Mouse (Mus musculus) cerebellum, adult 11-12 months (tissue): ENCODE measurements around the gene Trim58.
A peak's percentile ranks its signal among the peaks of the same experiment; 100 is the strongest.

Experiments used
- DNase-seq: peaks from one replicate; pipeline ENCODE4 v3.0.0; 2022

Trim58 gene

GRCm38 (mm10) chr11:58640272-58640867 lies at the start of gene Trim58:
Trim58 (plus strand) TSS chr11:58640465.
- no peak for DNase-seq

GRCm38 (mm10) chr11:58594814-58595213 lies 45.5 kb upstream of the Trim58 start, which contains the start of gene Olfr324:
Olfr324 (plus strand) TSS chr11:58595114.
- no peak for DNase-seq

- DNase-seq, result no peak
Observed at GRCm38 (mm10) chr11:58597837-58598236, 42.4 kb upstream of the Trim58 start.

DNA sequence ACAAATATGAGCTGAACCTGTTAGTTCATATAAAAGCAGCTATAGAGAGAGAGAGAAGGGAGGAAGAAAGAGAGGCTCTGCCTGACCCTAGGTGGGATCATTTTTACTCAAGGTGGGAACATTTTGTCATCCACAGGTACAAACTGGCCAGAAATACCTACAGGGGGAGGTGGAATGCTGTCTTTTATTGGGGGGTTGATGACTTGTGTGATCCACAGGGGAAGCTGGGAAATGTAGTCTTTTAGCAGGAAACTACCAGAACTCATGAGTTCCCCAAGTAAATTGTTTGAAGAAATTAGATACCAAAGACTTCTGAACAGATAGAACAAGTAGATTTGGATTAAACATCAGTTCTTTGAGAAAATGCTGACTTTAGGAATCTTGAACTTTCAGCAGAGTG lies 38.2 kb upstream of the Trim58 start:
- no peak for DNase-seq

GRCm38 (mm10) chr11:58602800-58603560 lies 37.3 kb upstream of the Trim58 start:
- no peak for DNase-seq

- no peak for DNase-seq
Observed at GRCm38 (mm10) chr11:58604688-58605087, 35.6 kb upstream of the Trim58 start.

GRCm38 (mm10) chr11:58605228-58605627 lies 35.0 kb upstream of the Trim58 start:
- no peak for DNase-seq

- no peak for DNase-seq
Observed at GRCm38 (mm10) chr11:58606177-58606919, 33.9 kb upstream of the Trim58 start.

- no peak for DNase-seq
Observed at GRCm38 (mm10) chr11:58607030-58607429, 33.2 kb upstream of the Trim58 start.

GRCm38 (mm10) chr11:58613359-58613758 lies 26.9 kb upstream of the Trim58 start:
- no peak for DNase-seq

- DNase-seq, result peak; percentile 2
Observed at GRCm38 (mm10) chr11:58614526-58614925, 25.7 kb upstream of the Trim58 start.

- no peak for DNase-seq
Observed at GRCm38 (mm10) chr11:58615975-58616374, 24.3 kb upstream of the Trim58 start, which contains the start of gene 2210407C18Rik. 2210407C18Rik (minus strand) TSS chr11:58616075.

DNA sequence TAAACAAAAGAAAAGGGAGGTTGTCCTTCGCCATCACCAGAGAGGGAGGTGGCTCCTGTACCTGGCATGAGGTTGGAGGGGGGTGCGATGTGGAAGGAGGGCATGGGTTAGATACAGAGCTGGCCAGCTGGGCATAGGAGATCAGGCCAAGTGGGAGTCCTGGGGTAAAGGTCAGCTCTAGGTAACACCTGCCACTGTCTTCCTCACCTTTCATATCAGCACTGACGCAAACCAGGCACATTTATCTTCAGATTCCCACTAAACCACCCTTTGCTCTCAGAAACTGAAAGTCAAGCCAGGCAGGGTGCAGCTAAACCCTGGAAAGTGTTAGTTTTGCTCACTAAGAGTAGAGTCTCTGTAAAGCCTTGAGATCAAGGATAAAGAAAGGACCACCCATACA lies 21.9 kb upstream of the Trim58 start:
- no peak for DNase-seq

- DNase-seq, result no peak
Observed at GRCm38 (mm10) chr11:58618793-58619192, 21.5 kb upstream of the Trim58 start.

DNA sequence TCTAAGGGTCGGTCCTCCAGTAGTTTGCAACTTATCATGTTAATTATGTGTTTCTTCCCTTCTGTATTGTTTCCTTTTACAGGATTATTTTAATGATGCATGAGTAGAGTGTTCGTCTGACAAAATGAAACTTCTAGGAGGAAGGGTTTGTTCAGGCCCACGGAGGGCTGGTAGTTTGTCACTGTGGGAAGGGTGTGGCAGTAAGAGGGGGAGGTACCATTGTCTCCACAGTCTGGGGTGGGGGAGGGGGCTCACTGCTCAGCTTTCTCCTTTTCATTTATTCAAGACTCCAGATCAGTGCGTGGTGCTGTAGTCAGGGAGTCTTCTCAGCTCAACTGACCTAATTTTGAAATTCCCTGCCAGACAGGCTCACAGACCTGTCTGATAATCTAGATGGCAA lies 14.1 kb upstream of the Trim58 start:
- no peak for DNase-seq

GRCm38 (mm10) chr11:58630401-58630800 lies 9.9 kb upstream of the Trim58 start, which contains the start of gene Olfr323:
Olfr323 (minus strand) TSS chr11:58630501.
- no peak for DNase-seq

DNA sequence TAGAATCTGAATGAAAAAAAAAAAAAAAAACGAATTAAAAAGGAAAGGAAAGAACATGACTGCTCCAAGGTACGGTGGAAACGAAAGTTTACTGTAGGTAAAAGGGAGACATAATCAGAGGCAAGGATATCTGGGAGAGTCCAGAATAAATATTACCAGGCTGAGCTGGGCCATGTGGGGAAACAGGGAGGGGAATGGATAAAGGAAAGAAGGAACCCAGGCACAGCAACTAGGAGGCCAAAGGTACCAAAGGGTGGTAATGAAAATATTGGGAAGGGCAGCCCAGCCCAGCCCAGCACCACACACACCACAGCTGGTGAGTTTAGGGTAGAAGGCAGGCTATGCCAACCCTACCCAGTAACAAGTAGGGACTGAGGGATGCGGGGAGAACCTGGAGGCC lies 5.4 kb upstream of the Trim58 start:
- no peak for DNase-seq

GRCm38 (mm10) chr11:58636376-58636977 lies 3.8 kb upstream of the Trim58 start:
- DNase-seq, result no peak

DNA sequence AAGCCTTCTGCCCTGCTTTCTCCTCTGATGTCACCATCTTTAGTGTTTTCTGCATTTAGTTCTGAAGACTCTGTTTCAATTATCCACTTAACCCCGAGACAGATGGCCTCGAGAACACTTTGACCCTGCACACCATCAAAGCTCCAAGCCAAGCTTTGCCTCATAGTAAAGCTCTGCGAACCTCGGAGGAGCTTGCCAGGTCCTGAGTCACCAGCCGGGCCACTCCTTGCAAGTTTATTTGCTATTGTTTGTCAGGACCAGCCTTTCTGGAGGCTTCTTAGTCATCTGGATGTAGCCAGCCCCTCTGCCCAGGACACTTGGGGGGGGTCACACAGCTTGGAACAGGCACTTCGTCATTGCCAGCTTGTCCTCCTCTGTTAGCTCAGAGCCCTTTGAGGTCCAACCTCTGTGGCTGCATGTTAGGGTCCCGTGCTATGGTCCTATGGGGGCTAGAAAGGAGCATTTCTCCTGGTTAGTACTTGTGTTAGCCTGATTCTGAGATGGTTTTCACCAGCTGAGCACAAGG lies 2.0 kb upstream of the Trim58 start:
- no peak for DNase-seq

GRCm38 (mm10) chr11:58641057-58641456 lies 792 bp downstream of the Trim58 start:
- no peak for DNase-seq

GRCm38 (mm10) chr11:58641638-58642358 lies 1.5 kb downstream of the Trim58 start:
- DNase-seq, result no peak

GRCm38 (mm10) chr11:58643350-58643749 lies 3.1 kb downstream of the Trim58 start:
- no peak for DNase-seq
